Mouse (Mus musculus) kidney, adult 18-20 months (tissue): ENCODE measurements around the gene Zkscan1.
"Not testable (repeated sequence)": the region's sequence is repeated elsewhere in the genome, so short reads cannot be mapped to it uniquely, and the experiment has no call there.

Experiments used
- DNase-seq: peaks from one replicate; pipeline ENCODE4 v3.0.0; 2021

Gene Zkscan1

DNA sequence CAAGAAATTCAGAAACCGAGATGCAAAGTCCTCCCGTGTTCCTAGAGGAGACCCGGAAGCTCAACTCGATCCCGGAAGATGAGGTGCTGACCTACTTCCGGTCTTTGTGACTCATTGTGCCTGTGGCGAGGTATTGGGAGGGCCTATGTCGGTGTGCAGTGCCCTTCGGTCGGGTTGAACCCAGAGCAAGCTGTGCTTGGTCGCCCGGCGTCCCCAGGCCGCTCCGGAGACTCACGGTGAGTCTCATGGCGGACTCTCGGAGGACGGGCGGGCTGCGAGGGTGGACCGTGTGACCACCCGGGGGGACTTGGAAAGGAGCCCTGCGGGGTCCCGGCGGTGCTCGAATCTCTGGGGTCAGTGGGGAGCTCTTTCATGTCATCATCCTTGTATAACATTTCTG is at the start of gene Zkscan1:
Zkscan1 (plus strand) TSS at position 89 of the 400 bp plus-strand sequence.
- DNase-seq = peak; percentile 80

- not testable (repeated sequence) for DNase-seq
Observed at GRCm38 (mm10) chr5:138052894-138053293, 32.0 kb upstream of the Zkscan1 start, which contains the start of gene Smok3c. Gene Smok3c, plus strand, starts transcription at chr5:138053194.

DNA sequence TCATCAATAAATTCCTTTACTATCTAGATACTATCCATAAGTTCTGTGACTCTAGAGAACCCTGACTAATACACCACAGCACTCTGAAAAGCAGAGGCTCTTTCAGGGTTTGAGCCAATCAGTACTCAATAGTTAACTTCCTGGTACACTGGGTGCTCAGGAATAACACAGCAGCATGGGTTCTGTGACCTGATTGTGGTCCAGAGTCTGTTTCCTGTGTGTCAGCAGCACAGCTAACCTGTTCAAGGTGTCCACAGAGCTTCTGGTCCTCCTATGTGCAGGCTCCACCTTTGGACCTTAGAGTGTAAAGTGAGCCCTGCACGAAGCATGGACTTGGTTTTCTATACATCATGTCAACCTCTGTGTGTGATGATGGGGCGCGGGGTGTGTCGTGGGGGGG is 11.1 kb upstream of the Zkscan1 start:
- DNase-seq = no peak

DNA sequence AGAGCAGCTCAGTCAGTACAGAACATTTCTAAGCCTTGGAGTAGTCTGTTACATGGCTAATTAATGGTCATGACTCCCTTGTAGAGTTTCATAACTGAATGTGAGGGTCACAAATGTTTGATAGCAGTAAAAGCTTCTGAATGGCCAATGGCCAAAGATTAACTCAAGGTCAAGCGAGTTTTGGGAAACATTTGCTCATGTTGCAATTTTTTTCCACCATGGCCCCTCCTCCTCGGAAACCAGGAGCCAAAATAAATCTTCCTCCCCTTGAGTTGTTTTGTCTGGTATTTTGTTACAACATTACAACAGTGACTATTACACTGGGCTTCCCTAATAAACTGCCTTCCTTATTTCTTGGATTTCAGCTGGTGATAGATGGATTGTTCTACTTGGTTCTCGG is 9.2 kb upstream of the Zkscan1 start:
- DNase-seq = no peak

GRCm38 (mm10) chr5:138076148-138076547 is 8.7 kb upstream of the Zkscan1 start:
- no peak for DNase-seq

GRCm38 (mm10) chr5:138080456-138080855 is 4.4 kb upstream of the Zkscan1 start:
- DNase-seq = no peak

DNA sequence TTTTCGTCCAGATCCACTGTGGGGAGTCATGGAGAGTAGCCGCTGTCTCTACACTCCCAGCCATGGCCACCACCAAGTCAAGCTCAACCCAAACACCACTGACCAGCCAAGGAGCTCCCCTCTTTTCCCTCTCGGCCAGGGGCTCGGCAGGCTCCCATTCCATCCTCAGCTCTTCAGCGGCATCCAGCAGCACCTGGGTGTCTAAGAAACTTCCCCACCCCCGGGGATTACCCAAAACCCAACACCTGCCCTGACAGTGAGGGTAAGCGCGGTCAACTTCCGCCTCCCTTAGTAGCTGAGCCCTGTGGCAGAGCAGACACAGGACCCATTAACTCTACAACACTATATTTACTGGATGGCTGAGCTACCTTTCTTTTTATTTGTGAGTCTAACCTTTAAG is 3.4 kb upstream of the Zkscan1 start:
- DNase-seq = no peak

DNA sequence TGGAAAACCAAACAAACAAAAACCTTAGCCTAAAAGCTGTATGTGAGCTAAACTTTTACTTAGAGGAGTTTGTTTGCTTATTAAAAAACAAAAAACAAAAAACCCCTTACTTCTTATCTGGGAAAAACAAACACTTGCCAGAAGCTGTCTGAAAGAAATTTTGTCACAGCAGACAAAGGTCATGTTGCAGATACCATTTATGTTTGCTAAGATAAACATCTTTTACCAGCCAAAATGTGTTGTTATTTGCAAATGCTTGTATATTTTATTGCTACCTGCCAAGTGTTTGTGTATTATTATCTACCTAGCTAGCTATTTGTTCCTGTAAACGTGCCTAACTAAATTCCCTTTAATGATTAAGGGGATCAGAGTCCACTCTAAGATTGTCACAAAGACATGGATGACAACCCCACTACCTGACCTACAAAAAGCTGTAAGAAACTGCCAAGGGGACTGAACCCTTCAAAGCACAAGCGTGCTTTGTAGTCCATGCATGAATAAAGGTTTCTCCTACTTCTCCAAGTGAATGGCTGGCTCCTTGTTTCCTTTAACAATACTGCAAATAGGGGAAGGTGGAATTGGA is 1.5 kb upstream of the Zkscan1 start:
- DNase-seq = no peak

DNA sequence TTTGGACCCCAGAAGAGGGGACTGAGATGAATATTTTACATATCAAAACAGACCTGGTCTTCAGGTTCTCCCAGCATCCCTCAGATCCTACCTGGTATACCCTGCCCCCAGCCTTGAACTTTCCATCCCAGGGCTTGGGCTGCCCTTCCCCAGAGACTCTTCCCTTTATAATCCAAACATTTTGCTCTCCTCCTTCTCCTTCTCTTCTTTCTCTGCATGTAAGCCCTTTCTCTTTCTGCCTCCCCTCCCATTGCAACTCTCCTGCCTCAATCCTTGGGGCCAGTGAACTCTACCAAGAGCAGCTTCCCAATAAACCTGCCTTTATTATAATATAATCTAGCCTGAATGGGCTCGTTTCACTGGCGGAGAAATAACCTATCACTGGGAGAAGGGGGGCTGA is 948 bp upstream of the Zkscan1 start:
- DNase-seq = no peak

GRCm38 (mm10) chr5:138084507-138084906 is 377 bp upstream of the Zkscan1 start:
- DNase-seq = no peak

DNA sequence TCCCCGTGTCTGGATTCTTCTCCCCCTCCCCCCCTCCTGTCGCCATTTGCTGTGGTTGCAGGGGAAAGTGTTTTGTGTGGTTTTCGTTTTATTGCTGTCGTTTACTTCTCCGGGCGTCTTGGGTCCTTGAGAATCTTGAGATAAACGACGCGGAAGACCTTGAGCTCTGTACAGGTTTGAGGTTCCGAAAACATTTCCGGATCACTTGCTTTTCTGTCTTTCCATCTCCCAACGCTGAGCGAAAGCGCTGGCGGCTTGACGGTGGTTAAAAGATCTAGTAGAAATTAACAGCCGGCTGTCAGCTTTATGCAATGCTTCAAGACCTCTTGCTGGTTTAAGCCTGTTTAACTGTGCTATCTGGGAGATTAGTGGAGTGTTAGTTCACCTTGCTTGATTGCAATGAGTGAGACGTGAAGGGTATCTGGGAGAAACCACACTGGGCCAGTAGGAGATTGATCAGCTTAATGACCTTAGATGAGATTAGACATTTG is 582 bp downstream of the Zkscan1 start:
- peak; percentile 49 for DNase-seq

- no peak for DNase-seq
Observed at GRCm38 (mm10) chr5:138086842-138087241, 2.0 kb downstream of the Zkscan1 start.

- peak; percentile 54 for DNase-seq
Observed at GRCm38 (mm10) chr5:138088366-138088765, 3.5 kb downstream of the Zkscan1 start.

- DNase-seq = peak; percentile 74
Observed at GRCm38 (mm10) chr5:138089108-138089551, 4.2 kb downstream of the Zkscan1 start.

DNA sequence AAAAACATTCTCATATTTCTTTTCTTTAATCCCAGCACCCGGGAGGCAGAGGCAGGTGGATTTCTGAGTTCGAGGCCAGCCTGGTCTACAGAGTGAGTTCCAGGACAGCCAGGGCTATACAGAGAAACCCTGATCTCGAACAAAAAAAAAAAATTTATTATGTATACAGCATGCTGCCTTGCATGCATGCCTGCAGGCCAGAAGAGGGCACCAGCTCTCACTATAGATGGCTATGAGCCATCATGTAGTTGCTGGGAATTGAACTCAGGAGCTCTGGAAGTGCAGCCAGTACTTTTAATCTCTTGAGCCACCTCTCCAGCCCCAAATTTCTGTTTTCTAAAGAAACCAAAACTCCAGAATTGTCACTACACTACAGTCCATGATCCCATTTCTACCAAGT is 5.4 kb downstream of the Zkscan1 start:
- no peak for DNase-seq

DNA sequence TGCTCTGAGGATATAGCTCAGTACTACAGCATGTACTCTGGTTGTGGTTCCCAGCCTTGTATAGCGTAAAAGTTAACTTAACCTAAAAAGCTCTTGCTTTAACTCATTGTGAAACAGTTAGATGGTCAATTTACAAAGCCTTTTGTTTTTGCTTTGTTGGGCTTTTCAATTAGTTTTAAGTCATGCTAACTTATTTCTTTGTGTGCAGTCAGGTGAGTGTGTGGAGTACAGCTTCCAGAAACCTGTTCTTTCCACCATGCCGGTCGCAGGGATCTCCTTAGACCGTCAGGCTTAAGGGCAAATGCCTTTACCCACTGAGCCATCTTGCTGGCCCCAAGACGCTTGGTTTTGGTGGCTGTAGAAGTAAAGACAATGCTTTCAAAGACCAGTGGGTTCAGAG is 5.9 kb downstream of the Zkscan1 start:
- no peak for DNase-seq

DNA sequence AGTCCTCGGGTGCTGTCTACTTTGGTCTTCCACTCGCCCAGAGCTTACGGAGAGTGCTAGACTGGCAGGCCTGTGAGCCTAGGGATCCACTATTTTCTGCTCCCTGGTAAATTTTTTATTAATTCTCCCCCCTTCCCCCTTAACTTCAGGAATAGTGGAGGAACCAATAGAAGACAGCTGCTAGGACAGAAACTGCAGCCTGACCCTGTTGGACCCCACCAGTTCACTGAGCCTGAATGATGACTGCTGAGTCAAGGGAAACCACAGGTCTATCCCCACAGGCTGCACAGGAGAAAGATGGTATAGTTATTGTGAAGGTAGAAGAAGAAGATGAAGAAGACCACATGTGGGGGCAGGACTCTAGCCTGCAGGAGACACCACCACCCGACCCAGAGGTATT is 7.9 kb downstream of the Zkscan1 start:
- DNase-seq = no peak

DNA sequence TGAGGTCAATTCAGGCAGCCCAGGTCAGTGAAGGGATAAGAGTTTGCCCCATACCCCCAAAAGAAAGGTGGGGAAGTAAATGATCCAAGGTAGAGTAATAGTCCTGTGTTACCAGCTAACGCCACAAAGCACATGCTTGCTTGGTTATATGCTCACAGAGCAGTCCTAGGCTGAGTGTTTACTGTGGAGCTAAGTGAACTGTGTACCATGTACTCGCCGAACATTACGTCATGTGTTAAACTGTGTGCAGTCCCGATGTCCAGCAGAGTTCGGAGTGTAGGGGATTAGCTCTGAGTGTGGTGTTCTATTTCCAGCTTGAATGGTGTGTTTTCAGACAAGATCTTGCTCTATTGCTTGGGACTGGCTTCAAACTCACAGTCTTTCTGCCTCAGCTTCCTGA is 9.6 kb downstream of the Zkscan1 start:
- no peak for DNase-seq

GRCm38 (mm10) chr5:138104976-138105375 is 20.1 kb downstream of the Zkscan1 start:
- no peak for DNase-seq

DNA sequence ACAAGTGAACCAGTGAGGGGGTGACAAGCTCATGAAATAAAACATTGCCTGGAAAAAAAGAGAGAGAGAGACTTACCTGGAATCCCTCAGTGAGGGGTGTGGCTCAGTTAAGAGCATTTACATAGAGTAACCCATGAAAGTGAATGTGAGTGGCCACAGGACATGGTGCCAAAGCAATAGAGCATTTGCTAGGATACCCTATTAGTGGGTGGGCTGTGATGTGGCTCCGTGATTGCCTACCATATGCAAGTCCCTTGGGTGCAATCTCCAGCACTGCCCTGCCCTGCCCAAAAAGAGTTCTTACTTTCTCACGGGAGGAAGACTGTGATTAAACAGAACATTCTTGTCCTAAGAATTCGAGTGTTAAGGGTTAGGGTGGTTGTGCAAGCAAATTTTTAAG is 22.2 kb downstream of the Zkscan1 start:
- DNase-seq = no peak

- DNase-seq = not testable (repeated sequence)
Observed at GRCm38 (mm10) chr5:138109847-138110396, 25.0 kb downstream of the Zkscan1 start.

GRCm38 (mm10) chr5:138116255-138117198 is 31.6 kb downstream of the Zkscan1 start, which contains the start of gene Zscan21:
Gene Zscan21, plus strand, starts transcription at chr5:138116903.
- DNase-seq = peak; percentile 93

- no peak for DNase-seq
Observed at GRCm38 (mm10) chr5:138117199-138118015, 32.5 kb downstream of the Zkscan1 start.
